Mouse (Mus musculus) gastrocnemius, postnatal 36 days (tissue): Measurements from ENCODE around the gene Traf2. TPM values are rescaled to one million over a fixed set of nuclear protein-coding genes. Genes with fewer than 3 reads are reported as not detected.
A peak's percentile ranks its signal among the peaks of the same experiment; 100 is the strongest.
"Not testable (repeated sequence)": the region's sequence is repeated elsewhere in the genome, so short reads cannot be mapped to it uniquely, and the experiment has no call there.

Experiments used
- DNase-seq, 2 experiments: peaks; one replicate each; pipeline ENCODE4 v3.0.0; 2022
- intact Hi-C: fragments of 180-260 bp; cut with DNase I; formaldehyde crosslinking; loops from one replicate; pipeline ENCODE4 v1.15.1; 2025
- total RNA-seq, 2 experiments: library from RNA; stranded (reverse); gene quantifications; 2 replicates each; pipeline ENCODE4 v1.2.3; 2021

Gene Traf2
- total RNA-seq, 2 experiments from 2014 or later, result 9.8 to 11.5 TPM

- intact Hi-C loops, result loop anchor here (5.0 kb wide), 1 partner anchor 154 kb away; the partner anchor contains the start of gene Fut7
- no peak for DNase-seq
Measured at GRCm38 (mm10) chr2:25576028-25576850, 29.5 kb upstream of the Traf2 start.

GRCm38 (mm10) chr2:25575432-25576027 lies 28.8 kb upstream of the Traf2 start:
- no peak for DNase-seq
- intact Hi-C loops, result loop anchor here (5.0 kb wide), 1 partner anchor 153 kb away; the partner anchor contains the start of gene Fut7

GRCm38 (mm10) chr2:25574579-25575431 lies 28.1 kb upstream of the Traf2 start, which contains the start of the genes Mamdc4 and Phpt1:
Mamdc4 (minus strand) TSS chr2:25574845.
Phpt1 (minus strand) TSS chr2:25575224.
- intact Hi-C loops, result loop anchor here (5.0 kb wide), 1 partner anchor 153 kb away; the partner anchor contains the start of gene Fut7

DNA sequence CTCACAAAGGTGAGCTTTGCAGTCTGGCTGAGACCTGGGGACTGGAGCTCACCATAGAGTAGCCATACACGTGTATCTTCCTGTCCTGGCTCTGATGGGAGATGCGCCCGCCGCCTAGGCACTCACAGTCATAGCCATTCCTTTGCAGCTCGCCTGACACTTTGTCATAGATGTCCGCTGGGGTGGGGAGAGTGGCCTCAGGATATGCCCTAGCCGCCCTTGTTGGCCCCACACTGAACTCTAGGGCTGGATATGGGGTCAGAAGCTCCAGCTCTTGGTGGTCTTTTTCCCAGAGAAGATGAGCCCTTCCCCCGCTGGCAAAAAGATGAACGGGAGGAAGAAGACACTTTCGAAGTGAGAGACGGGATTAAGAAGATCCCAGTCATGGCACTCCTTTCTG lies 27.4 kb upstream of the Traf2 start:
- no peak for DNase-seq
- intact Hi-C loops, result no loop called here

More at GRCm38 (mm10) chr2:25574579-25575431, 28.1 kb upstream of the Traf2 start, which contains the start of the genes Mamdc4 and Phpt1:
- peak; percentile 93 to 96 for DNase-seq

DNA sequence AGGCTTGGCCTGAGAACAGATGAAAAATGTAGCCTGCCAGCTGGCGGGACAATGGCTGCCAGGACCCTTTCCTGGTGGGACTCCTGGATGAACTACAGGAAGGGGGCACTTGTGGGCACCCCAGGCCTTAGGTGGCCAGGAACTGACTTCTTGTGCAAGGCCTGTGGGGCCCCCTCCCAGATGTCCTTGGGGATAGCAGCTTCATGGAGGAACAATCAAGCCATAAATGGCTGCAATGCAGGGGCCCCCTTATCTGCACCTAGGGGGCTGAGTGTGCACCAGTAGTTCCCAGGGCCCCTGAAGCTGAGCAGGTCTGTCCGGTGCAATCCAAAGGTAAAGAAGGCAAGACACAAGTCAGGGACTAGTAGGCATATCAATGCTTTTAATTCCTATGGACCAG lies 26.3 kb upstream of the Traf2 start:
- intact Hi-C loops, result no loop called here
- DNase-seq, result no peak

DNA sequence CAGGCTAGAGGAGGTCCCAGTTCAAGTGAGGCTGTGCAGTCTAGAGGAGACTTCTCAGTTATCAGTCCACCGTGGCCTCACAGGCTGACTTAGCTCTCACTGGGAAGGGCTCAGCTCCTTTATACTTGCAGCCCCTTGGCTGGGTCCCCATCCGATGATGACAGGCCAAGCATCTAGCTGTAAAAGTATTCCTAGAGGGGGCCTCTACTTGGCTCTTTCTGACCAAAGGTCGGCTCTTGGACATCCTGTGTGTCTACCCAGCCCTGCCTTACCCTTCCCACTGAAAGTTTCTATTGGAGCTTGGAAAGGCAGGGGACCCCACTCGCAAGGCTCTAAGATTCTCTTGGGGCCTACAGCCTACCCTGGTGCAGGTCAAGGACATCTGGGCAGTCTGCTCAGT lies 24.5 kb upstream of the Traf2 start:
- intact Hi-C loops, result no loop called here
- DNase-seq, result no peak

DNA sequence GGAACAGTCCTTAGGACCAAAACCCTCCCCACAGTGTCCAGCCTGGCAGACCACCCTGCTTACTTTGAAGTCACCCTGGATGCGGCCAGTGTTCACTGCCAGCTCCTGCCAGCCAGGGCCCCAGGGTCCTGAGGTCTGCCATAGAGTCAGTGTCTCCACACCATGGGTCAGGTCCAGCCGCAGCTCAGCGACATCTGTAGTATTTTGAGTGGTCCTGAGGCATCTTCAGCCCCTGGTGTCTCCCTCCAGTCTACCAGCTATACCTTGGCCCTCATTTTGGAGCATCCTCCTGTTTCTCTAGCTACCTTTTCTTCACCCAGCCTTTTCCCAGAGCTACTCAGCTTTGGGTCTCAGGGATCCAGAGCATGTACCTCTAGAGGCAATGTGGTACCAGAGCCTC lies 22.6 kb upstream of the Traf2 start:
- intact Hi-C loops, result no loop called here
- no peak for DNase-seq

DNA sequence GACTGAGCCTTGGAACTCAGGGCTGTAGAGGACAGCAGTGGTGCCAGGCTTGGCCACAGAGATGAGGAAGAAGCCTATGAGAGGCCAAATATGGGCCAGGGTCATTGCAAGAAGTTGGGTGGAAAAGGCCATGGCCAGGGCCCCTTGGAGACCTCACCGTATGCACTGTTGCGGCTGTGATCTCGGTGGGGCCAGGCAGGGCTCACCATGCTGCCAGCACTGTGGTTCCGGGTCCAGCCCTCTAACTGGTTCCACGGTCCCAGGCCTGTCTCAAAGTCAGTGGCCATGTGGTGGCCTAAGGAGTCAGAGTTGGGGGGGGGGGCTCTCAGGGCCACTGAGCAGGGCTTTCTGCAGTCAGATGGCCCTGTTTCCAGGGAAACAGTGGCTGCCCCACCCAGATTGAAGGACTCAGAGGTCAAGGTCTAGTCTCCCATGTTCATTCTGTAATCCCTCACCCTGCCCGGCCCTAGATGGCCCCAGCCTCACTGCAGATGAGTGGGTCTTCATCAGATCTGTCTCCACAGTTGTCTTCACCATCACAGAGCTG lies 21.8 kb upstream of the Traf2 start:
- no peak for DNase-seq
- intact Hi-C loops, result no loop called here

- peak in 1 of 2 experiments; percentile 10 for DNase-seq
- intact Hi-C loops, result no loop called here
Measured at GRCm38 (mm10) chr2:25566558-25566957, 19.8 kb upstream of the Traf2 start.

- intact Hi-C loops, result no loop called here
- DNase-seq, result no peak
Measured at GRCm38 (mm10) chr2:25565741-25566140, 19.0 kb upstream of the Traf2 start.

GRCm38 (mm10) chr2:25561946-25562345 lies 15.2 kb upstream of the Traf2 start:
- DNase-seq, result no peak
- intact Hi-C loops, result no loop called here

- DNase-seq, result no peak
- intact Hi-C loops, result no loop called here
Measured at GRCm38 (mm10) chr2:25560551-25560950, 13.8 kb upstream of the Traf2 start.

- DNase-seq, result no peak
- intact Hi-C loops, result no loop called here
Measured at GRCm38 (mm10) chr2:25558774-25559173, 12.0 kb upstream of the Traf2 start.

GRCm38 (mm10) chr2:25557964-25558360 lies 11.2 kb upstream of the Traf2 start:
- intact Hi-C loops, result no loop called here
- DNase-seq, result no peak

- intact Hi-C loops, result no loop called here
- DNase-seq, result peak; percentile 90 to 94
Measured at GRCm38 (mm10) chr2:25557221-25557963, 10.7 kb upstream of the Traf2 start, which contains the start of gene Edf1. Edf1 (plus strand) TSS chr2:25557847.

DNA sequence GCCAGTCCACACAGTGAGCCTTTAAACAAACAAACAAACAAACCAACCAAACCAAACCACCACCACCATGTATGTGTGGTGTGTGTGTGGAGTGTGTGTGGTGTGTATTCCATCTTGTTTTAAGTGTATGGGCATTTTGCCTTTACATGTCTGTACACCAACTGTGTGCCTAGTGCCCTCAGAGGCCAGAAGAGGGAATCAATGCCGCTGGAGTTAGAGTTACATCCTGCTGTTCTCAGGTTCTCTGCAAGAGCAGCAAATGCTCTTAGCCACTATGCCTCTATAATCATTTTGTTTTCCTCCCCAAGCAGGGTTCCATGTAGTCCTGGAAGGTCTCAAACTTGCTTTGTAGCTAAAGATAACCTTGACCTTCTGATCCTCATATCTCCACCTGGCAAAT lies 9.6 kb upstream of the Traf2 start:
- DNase-seq, result no peak
- intact Hi-C loops, result no loop called here

DNA sequence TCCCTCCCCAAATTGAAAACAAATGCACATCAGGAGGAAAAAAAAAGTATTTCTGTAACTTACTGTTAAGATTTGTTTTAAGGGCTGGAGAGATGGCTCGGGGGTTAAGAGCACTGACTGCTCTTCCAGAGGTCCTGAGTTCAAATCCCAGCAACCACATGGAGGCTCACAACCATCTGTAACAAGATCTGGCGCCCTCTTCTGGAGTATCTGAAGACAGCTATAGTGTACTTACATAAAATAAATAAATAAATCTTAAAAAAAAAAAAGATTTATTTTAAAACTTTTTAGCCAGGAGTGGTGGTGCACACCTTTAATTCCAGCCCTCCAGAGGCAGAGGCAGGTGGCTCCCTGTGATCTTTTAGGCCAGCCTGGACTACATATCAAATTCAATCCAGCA lies 8.7 kb upstream of the Traf2 start:
- DNase-seq, intact Hi-C loops: not testable (repeated sequence)

DNA sequence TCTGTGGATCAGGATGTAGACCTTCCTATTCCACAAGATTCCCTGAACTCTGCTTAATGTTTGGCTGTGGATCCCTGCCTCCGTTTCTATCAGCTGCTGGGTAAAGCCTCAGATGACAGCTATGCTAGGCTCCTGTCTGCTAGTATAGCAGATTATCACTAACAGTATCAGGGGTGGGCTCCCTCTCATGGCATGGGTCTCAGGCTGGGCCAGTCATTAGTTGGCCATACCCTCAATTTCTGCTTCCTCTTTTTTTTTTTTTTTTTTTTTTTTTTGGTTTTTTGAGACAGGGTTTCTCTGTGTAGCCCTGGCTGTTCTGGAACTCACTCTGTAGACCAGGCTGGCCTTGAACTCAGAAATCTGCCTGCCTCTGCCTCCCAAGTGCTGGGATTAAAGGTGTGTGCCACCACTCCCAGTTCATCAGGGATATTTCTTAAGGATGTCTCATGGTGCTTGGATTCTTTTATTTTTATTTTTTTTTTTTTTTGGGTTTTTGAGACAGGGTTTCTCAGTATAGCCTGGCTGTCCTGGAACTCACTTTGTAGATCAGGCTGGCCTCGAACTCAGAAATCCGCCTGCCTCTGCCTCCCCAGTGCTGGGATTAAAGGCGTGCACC lies 6.5 kb upstream of the Traf2 start:
- DNase-seq, intact Hi-C loops: not testable (repeated sequence)

DNA sequence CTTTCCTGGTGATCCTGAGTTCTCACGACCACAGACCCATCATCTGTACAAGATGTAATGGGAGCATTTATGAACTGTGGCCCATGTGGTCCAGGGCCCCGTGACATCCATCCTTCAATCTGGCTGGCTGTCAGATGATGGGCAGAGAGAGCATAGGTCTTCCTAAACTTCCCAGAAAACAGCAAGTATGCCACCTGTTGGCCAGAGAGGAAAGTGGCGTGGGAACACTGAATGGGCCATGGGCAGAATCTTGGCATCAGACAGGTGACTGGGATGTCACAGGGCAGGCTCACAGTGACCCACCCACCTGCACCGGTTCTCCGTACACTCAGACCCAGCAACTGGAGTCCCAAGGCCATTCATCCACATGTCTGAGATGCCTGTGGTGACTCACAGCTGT lies 4.4 kb upstream of the Traf2 start:
- DNase-seq, result peak in 1 of 2 experiments; percentile 16
- intact Hi-C loops, result loop anchor here (1.0 to 2.0 kb wide), 2 partner anchors 41 to 128 kb away; partner anchors contain the start of gene Fut7
